29 mouse cellular contexts compared by ENCODE assay signal in genomic region chr3:31160046-31160445, GRCm38 (mm10). TPM values are rescaled to one million over a fixed set of nuclear protein-coding genes. Genes with fewer than 3 reads are reported as not detected.
"Had no signal": no experiment of that assay in that cellular context is flagged by ENCODE, and none has a peak within 500 bp of the region (broad histone marks: within the 10 kb centered on the region; RNA-seq: fewer than 3 reads in every experiment).

No protein-coding gene starts in this region.

- H3K36me3 ChIP-seq: heart, embryonic 10.5 days; heart, embryonic 12.5 days; hindbrain, embryonic 10.5 days; hindbrain, embryonic 12.5 days; intestine, embryonic 15.5 days; kidney, embryonic 15.5 days; limb, embryonic 13.5 days; limb, embryonic 15.5 days; liver, embryonic 12.5 days had no signal

- DNase-seq: gastrocnemius, postnatal 14 days; gastrocnemius, postnatal 36 days; heart, adult 11 months; heart, adult 2 months; heart, postnatal 10 days; heart, postnatal 4 days; kidney, adult 2 months; kidney, adult 9 months; kidney, postnatal 10 days; kidney, postnatal 25 days; kidney, postnatal 4 days; left cerebral cortex, postnatal 4 days had no signal

- H3K9ac ChIP-seq: heart, embryonic 12.5 days; hindbrain, embryonic 12.5 days; hindbrain, embryonic 14.5 days; intestine, embryonic 15.5 days; kidney, embryonic 15.5 days; limb, embryonic 13.5 days; limb, embryonic 15.5 days; liver, embryonic 12.5 days; liver, embryonic 14.5 days had no signal

- H3K4me2 ChIP-seq: heart, embryonic 12.5 days; hindbrain, embryonic 12.5 days; hindbrain, embryonic 14.5 days; intestine, embryonic 15.5 days; kidney, embryonic 15.5 days; limb, embryonic 13.5 days; limb, embryonic 15.5 days; liver, embryonic 12.5 days had no signal

- ATAC-seq: hindbrain, embryonic 16.5 days; inflammation-experienced regulatory T-cells, adult 6 months; intestine, embryonic 15.5 days; intestine, postnatal 0 days; liver, embryonic 12.5 days had no signal

- H3K27me3 ChIP-seq: heart, embryonic 12.5 days; hindbrain, embryonic 12.5 days; intestine, embryonic 15.5 days; kidney, embryonic 15.5 days; limb, embryonic 13.5 days; limb, embryonic 15.5 days; liver, embryonic 12.5 days had no signal

- H3K9me3 ChIP-seq: heart, embryonic 10.5 days; heart, embryonic 12.5 days; hindbrain, embryonic 10.5 days; hindbrain, embryonic 12.5 days; intestine, embryonic 15.5 days; kidney, embryonic 15.5 days; limb, embryonic 13.5 days; limb, embryonic 15.5 days; liver, embryonic 12.5 days had no signal

- H3K4me3 ChIP-seq: heart, adult 2 months; heart, embryonic 10.5 days; heart, embryonic 12.5 days; hindbrain, embryonic 10.5 days; hindbrain, embryonic 12.5 days; intestine, embryonic 15.5 days; kidney, embryonic 15.5 days; layer of hippocampus, adult 2 months; left cerebral cortex, adult 2 months; limb, embryonic 13.5 days; limb, embryonic 15.5 days; liver, embryonic 12.5 days had no signal

- H3K4me1 ChIP-seq: heart, embryonic 10.5 days; heart, embryonic 12.5 days; intestine, embryonic 15.5 days; liver, embryonic 12.5 days had no signal

- H3K27ac ChIP-seq: heart, adult 2 months; heart, embryonic 10.5 days; hindbrain, embryonic 10.5 days; hindbrain, embryonic 12.5 days; hindbrain, embryonic 14.5 days; intestine, embryonic 15.5 days; kidney, embryonic 15.5 days; layer of hippocampus, adult 2 months; left cerebral cortex, adult 2 months; limb, embryonic 13.5 days; limb, embryonic 15.5 days; liver, embryonic 12.5 days; liver, embryonic 14.5 days had no signal

RNA-seq across cellular contexts. Expression of gene Cldn11, which starts 10.3 kb away (rescaled TPM):
- polyA plus RNA-seq: inflammation-experienced regulatory T-cells, adult 6 months; liver, adult 2 months had no signal
